ENCODE assay signal across 9 mouse cellular contexts in genomic region chr1:54913379-54913873, GRCm38 (mm10). TPM values are rescaled to one million over a fixed set of nuclear protein-coding genes. Genes with fewer than 3 reads are reported as not detected.
A peak's percentile ranks its signal among the peaks of the same experiment; 100 is the strongest.
DNase-seq lines count a peak whose midpoint lies in the region; ATAC-seq and TF ChIP-seq lines count a peak whose summit lies in the region.
"Had no signal": no experiment of that assay in that cellular context is flagged by ENCODE, and none has a peak within 500 bp of the region (broad histone marks: within the 10 kb centered on the region; RNA-seq: fewer than 3 reads in every experiment).

No protein-coding gene starts in this region.

- H3K4me2 ChIP-seq in hindbrain, embryonic 16.5 days (ENCODE audit: low read length), result no peak overlapping the region
- H3K4me2 ChIP-seq in hindbrain, embryonic 13.5 days, result no peak overlapping the region
- H3K4me2 ChIP-seq in limb, embryonic 13.5 days (replicated peaks), result no peak overlapping the region
- H3K4me2 ChIP-seq: midbrain, embryonic 12.5 days had no signal

- H3K27ac ChIP-seq in hindbrain, embryonic 16.5 days (ENCODE audit: low read depth, low read length), result no peak overlapping the region
- H3K27ac ChIP-seq in hindbrain, embryonic 13.5 days, result no peak overlapping the region
- peak overlapping the region; percentile 78 for H3K27ac ChIP-seq in bone marrow, adult 2 months (ENCODE audit: control insufficient read depth, insufficient read depth, low read depth, low read length, poor library complexity)
- H3K27ac ChIP-seq in limb, embryonic 13.5 days, result peak overlapping the region; percentile 39; the same call in 1 of the 2 replicates
- peak overlapping the region; percentile 88 for H3K27ac ChIP-seq in thymus, adult 2 months (ENCODE audit: control insufficient read depth, insufficient read depth, low read length)
- H3K27ac ChIP-seq in left cerebral cortex, adult 2 months, result no peak overlapping the region
- H3K27ac ChIP-seq: midbrain, embryonic 12.5 days had no signal

- H3K9ac ChIP-seq in hindbrain, embryonic 16.5 days (ENCODE audit: low read depth, low read length), result no peak overlapping the region
- H3K9ac ChIP-seq in hindbrain, embryonic 13.5 days, result no peak overlapping the region
- H3K9ac ChIP-seq in limb, embryonic 13.5 days, result no peak overlapping the region
- H3K9ac ChIP-seq: midbrain, embryonic 12.5 days had no signal

- 0 out of 2 replicates have a peak, but pooled peaks have one; percentile 15 for ATAC-seq in hindbrain, embryonic 16.5 days
- no peak for ATAC-seq in hindbrain, embryonic 13.5 days (ENCODE audit: low FRiP score)
- ATAC-seq in limb, embryonic 13.5 days (ENCODE audit: low FRiP score, low read depth), result no peak

- no peaks in the 10 kb centered on the region for H3K36me3 ChIP-seq in hindbrain, embryonic 16.5 days (ENCODE audit: control insufficient read depth, insufficient read depth, low read length)
- H3K36me3 ChIP-seq in hindbrain, embryonic 13.5 days, result no peaks in the 10 kb centered on the region
- H3K36me3 ChIP-seq in limb, embryonic 13.5 days, result no peaks in the 10 kb centered on the region
- H3K36me3 ChIP-seq in thymus, adult 2 months (ENCODE audit: control insufficient read depth, insufficient read depth, low read length), result no peaks in the 10 kb centered on the region; the same call in 1 of the 2 replicates
- H3K36me3 ChIP-seq: midbrain, embryonic 12.5 days had no signal

- no peak for TF ChIP-seq CTCF in bone marrow, adult 2 months (IDR thresholded peaks at IDR 0.05; ENCODE audit: control insufficient read depth, insufficient read depth, low read length)
- no peak for TF ChIP-seq CTCF in thymus, adult 2 months (IDR thresholded peaks at IDR 0.05; ENCODE audit: borderline replicate concordance, control insufficient read depth, extremely low read depth, insufficient read depth, low read length, poor library complexity)
- no peak for TF ChIP-seq CTCF in left cerebral cortex, adult 2 months (IDR thresholded peaks at IDR 0.05)

- no peak for TF ChIP-seq POLR2A in bone marrow, adult 2 months (IDR thresholded peaks at IDR 0.05; ENCODE audit: borderline replicate concordance, control insufficient read depth, low read depth, low read length)
- no peak for TF ChIP-seq POLR2A in thymus, adult 2 months (IDR thresholded peaks at IDR 0.05; ENCODE audit: control insufficient read depth, extremely low read depth, insufficient read depth, low read length, poor library complexity)

- H3K9me3 ChIP-seq in hindbrain, embryonic 16.5 days (ENCODE audit: control insufficient read depth, low read length), result no peaks in the 10 kb centered on the region
- no peaks in the 10 kb centered on the region for H3K9me3 ChIP-seq in hindbrain, embryonic 13.5 days
- no peaks in the 10 kb centered on the region for H3K9me3 ChIP-seq in limb, embryonic 13.5 days
- H3K9me3 ChIP-seq: midbrain, embryonic 12.5 days had no signal

- 96% methylated on average over 3 of the region's 3 CpGs for WGBS in hindbrain, embryonic 16.5 days
- WGBS in hindbrain, embryonic 13.5 days, result 87% methylated on average over 3 of the region's 3 CpGs
- WGBS in bone marrow, adult 2 months, result 5% methylated on average over 3 of the region's 3 CpGs
- WGBS in limb, embryonic 13.5 days, result 80% methylated on average over 3 of the region's 3 CpGs
- WGBS in thymus, adult 2 months, result 4% methylated on average over 3 of the region's 3 CpGs

- H3K4me1 ChIP-seq in hindbrain, embryonic 16.5 days (ENCODE audit: control insufficient read depth, insufficient read depth, low read depth, low read length), result peaks cover 4% of the 10 kb centered on the region; the same call in 1 of the 2 replicates
- H3K4me1 ChIP-seq in hindbrain, embryonic 13.5 days (replicated peaks), result peaks cover 21% of the 10 kb centered on the region
- H3K4me1 ChIP-seq in bone marrow, adult 2 months (ENCODE audit: control insufficient read depth, insufficient read depth, low read length), result peaks cover 23% of the 10 kb centered on the region
- H3K4me1 ChIP-seq in limb, embryonic 13.5 days, result peaks cover 80% of the 10 kb centered on the region
- peaks cover 48% of the 10 kb centered on the region for H3K4me1 ChIP-seq in thymus, adult 2 months (replicated peaks; ENCODE audit: control insufficient read depth, insufficient read depth, low read length)
- H3K4me1 ChIP-seq: midbrain, embryonic 12.5 days had no signal

- intact Hi-C loops in left cerebral cortex, adult 2 months (cut with DNase I), result no loop called here
- intact Hi-C loops in left cerebral cortex, postnatal 14 days (cut with DNase I), result no loop called here
- intact Hi-C loops in heart, postnatal 14 days (cut with DNase I), result no loop called here

- H3K4me3 ChIP-seq in hindbrain, embryonic 16.5 days (ENCODE audit: low read length), result no peak overlapping the region
- H3K4me3 ChIP-seq in hindbrain, embryonic 13.5 days, result no peak overlapping the region
- H3K4me3 ChIP-seq in bone marrow, adult 2 months (replicated peaks; ENCODE audit: control insufficient read depth, low read depth, low read length), result no peak overlapping the region
- no peak overlapping the region for H3K4me3 ChIP-seq in limb, embryonic 13.5 days
- H3K4me3 ChIP-seq in thymus, adult 2 months (ENCODE audit: control insufficient read depth, insufficient read depth, low read length), result no peak overlapping the region
- no peak overlapping the region for H3K4me3 ChIP-seq in left cerebral cortex, adult 2 months
- H3K4me3 ChIP-seq: midbrain, embryonic 12.5 days had no signal

- peak; percentile 79 for DNase-seq in thymus, adult 2 months
- DNase-seq in left cerebral cortex, adult 2 months (ENCODE audit: extremely low spot score in 1 of 2, low spot score in 2 of 2), result no peak
- no peak for DNase-seq in left cerebral cortex, postnatal 14 days (ENCODE audit: low spot score in 2 of 2)
- no peak for DNase-seq in heart, postnatal 14 days

- no peaks in the 10 kb centered on the region for H3K27me3 ChIP-seq in hindbrain, embryonic 16.5 days (replicated peaks; ENCODE audit: control insufficient read depth, insufficient read depth, low read length)
- H3K27me3 ChIP-seq in hindbrain, embryonic 13.5 days, result no peaks in the 10 kb centered on the region
- no peaks in the 10 kb centered on the region for H3K27me3 ChIP-seq in limb, embryonic 13.5 days
- no peaks in the 10 kb centered on the region for H3K27me3 ChIP-seq in thymus, adult 2 months (ENCODE audit: control insufficient read depth, insufficient read depth, low read length)
- H3K27me3 ChIP-seq: midbrain, embryonic 12.5 days had no signal

RNA-seq across cellular contexts. Expression of gene Ankrd44, which starts 12.8 kb away (rescaled TPM):
- 19.5 TPM in 2 replicates for polyA plus RNA-seq in hindbrain, embryonic 16.5 days (2015; fragmentation: Nextera tagmentation; extraction: Ambion mirVana)
- polyA plus RNA-seq in hindbrain, embryonic 13.5 days (2015; fragmentation: Nextera tagmentation; extraction: Ambion mirVana), result 20.9 and 21.1 TPM in 2 replicates
- 12.1 and 47.3 TPM in 2 replicates for polyA plus RNA-seq in bone marrow, adult 2 months (2011; ENCODE audit: insufficient read depth, insufficient read length, low replicate concordance, missing spikeins)
- polyA plus RNA-seq in limb, embryonic 13.5 days (2015; fragmentation: Nextera tagmentation; extraction: Ambion mirVana), result 20.3 and 23.0 TPM in 2 replicates
- 92.6 and 92.9 TPM in 2 replicates for polyA plus RNA-seq in thymus, adult 2 months (2012; rRNA removed)
- total RNA-seq in left cerebral cortex, adult 2 months (2021), result 10 to 100 TPM; 19.9 to 23.5 TPM
- 10 to 100 TPM; 20.6 to 22.8 TPM for total RNA-seq in left cerebral cortex, postnatal 14 days (2021)
- 10 to 100 TPM; 15.9 to 16.9 TPM for total RNA-seq in heart, postnatal 14 days (2021)

Comparison
In these comparisons a context has a peak if more than half of its experiments do, and no peak if none do; other contexts are left out.
1. H3K27ac ChIP-seq: peak in bone marrow, adult 2 months (single experiment), limb, embryonic 13.5 days (single experiment) and thymus, adult 2 months (single experiment); none in hindbrain, embryonic 16.5 days (single experiment), hindbrain, embryonic 13.5 days (single experiment) and left cerebral cortex, adult 2 months (single experiment).